Mouse (Mus musculus): ENCODE results near the gene Rtl10.

DNA sequence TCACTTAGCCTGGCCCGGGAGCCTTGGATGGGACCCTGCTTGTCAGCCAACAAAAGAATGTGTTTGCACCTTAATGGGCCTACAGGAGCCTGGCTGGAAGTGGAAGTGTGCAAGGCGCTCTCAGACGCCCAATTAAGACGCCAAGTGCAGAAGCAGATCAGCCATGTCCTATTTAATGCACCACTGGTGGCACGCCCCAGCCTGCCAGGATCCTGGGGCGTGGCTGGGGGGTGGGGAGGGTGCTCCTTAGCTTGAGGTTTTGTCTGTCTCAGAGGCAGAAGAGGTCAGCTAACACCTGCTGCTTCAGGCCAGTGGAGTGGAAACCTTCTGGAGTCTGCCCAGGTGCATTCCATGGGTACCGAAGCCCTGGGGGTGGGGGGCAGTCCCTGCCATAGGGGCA lies 19.0 kb upstream of the Rtl10 start:
- TF ChIP-seq POLR2A (IDR thresholded peaks at IDR 0.05; ENCODE audit: low read depth, low read length) (no peak), CTCF (IDR thresholded peaks at IDR 0.05; ENCODE audit: extremely low read depth, insufficient read length, insufficient replicate concordance, low read depth, low read length) (no peak)

Measured in small intestine, adult 2 months (tissue).